Mouse (Mus musculus) liver, embryonic 14.5 days (tissue): Measurements from ENCODE around the gene Ube2k. TPM values are rescaled to one million over a fixed set of nuclear protein-coding genes. Genes with fewer than 3 reads are reported as not detected.

Source experiments
- ATAC-seq: fragments of 200-750 bp; cut with Nextera tagmentation; 2 replicates; pipeline ENCODE4 v1.8.0; 2017; ENCODE audit warnings: moderate number of reproducible peaks, mild to moderate bottlenecking, moderate library complexity; ENCODE audit not compliant: insufficient read depth
- DNase-seq, 3 experiments: peaks; one replicate each; pipeline ENCODE4 v3.0.0-alpha.2; 2012 to 2013; ENCODE audit warnings: low read depth in 3 of 3, low spot score in 3 of 3
- H3K27ac ChIP-seq: fragments of 300-500 bp; sonication (generic); 2 replicates; pipeline ENCODE4 v1.5.1; 2014; ENCODE audit warnings: moderate library complexity, mild to moderate bottlenecking, control low read depth, inconsistent platforms
- H3K27me3 ChIP-seq: fragments of 300-500 bp; sonication (generic); 2 replicates; pipeline ENCODE4 v1.6.1; 2014; ENCODE audit warnings: mild to moderate bottlenecking, low read length, moderate library complexity; ENCODE audit not compliant: control insufficient read depth, insufficient read depth
- H3K36me3 ChIP-seq: fragments of 300-500 bp; sonication (generic); replicated peaks from 2 replicates; pipeline ENCODE4 v1.6.1; 2014; ENCODE audit warnings: low read depth; ENCODE audit not compliant: control insufficient read depth, insufficient read depth
- H3K4me1 ChIP-seq, 2 experiments: fragments of 200-500 bp in 1 of 2; fragments of 300-500 bp in 1 of 2; sonication (generic) in 1 of 2; replicated peaks; 2 replicates each; pipeline ENCODE4 v1.6.1; 2012 to 2014; ENCODE audit warnings: antibody characterized with exemption in 1 of 2, inconsistent platforms in 1 of 2, low read length in 1 of 2; ENCODE audit not compliant: control insufficient read depth in 2 of 2, insufficient read depth in 2 of 2
- H3K4me2 ChIP-seq: fragments of 300-500 bp; sonication (generic); 2 replicates; pipeline ENCODE4 v1.6.1; 2014; ENCODE audit warnings: low read depth, mild to moderate bottlenecking, control low read depth, moderate library complexity
- H3K4me3 ChIP-seq, 2 experiments: fragments of 200-500 bp in 1 of 2; fragments of 300-500 bp in 1 of 2; sonication (generic) in 1 of 2; 2 replicates each; pipeline ENCODE4 v1.5.1; 2012 to 2014; ENCODE audit warnings: low read depth in 2 of 2, low read length in 2 of 2, mild to moderate bottlenecking in 2 of 2, control low read depth in 1 of 2, inconsistent platforms in 1 of 2, moderate library complexity in 1 of 2; ENCODE audit not compliant: insufficient read depth in 1 of 2
- H3K9ac ChIP-seq: fragments of 300-500 bp; sonication (generic); replicated peaks from 2 replicates; pipeline ENCODE4 v1.6.1; 2014; ENCODE audit warnings: mild to moderate bottlenecking, control low read depth, moderate library complexity
- H3K9me3 ChIP-seq: fragments of 300-500 bp; sonication (generic); 2 replicates; pipeline ENCODE4 v1.6.1; 2016; ENCODE audit warnings: low read length, mixed read lengths; ENCODE audit not compliant: control insufficient read depth
- CTCF ChIP-seq: IDR thresholded peaks from 2 replicates; pipeline ENCODE4 v1.5.1; 2016; ENCODE audit warnings: antibody characterized with exemption, low read depth, control low read depth
- EP300 ChIP-seq: IDR thresholded peaks from 2 replicates; pipeline ENCODE4 v1.6.1; 2016; ENCODE audit warnings: antibody characterized with exemption, low read depth
- WGBS: fragments of 180-500 bp; shearing (Covaris S2); extraction: QIAGEN DNeasy Blood & Tissue Kit; methylation state at CpG from one replicate; pipeline ENCODE4 v1.1.7; 2014; ENCODE audit not compliant: insufficient replicate concordance; 5-methylcytosine and 5-hydroxymethylcytosine counted together
- polyA plus RNA-seq, 2 experiments: library from polyadenylated mRNA; depleted of rRNA in 1 of 2; stranded (reverse) in 1 of 2; unstranded in 1 of 2; fragments of >200 nt; fragmentation: Nextera tagmentation in 1 of 2; extraction: Ambion mirVana in 1 of 2; gene quantifications; 2 replicates each; pipeline versions ENCODE4 v1.2.1 to v1.2.3; 2012 to 2014

Gene Ube2k
- polyA plus RNA-seq, 2 experiments: 60.5 to 64.7 TPM

DNA sequence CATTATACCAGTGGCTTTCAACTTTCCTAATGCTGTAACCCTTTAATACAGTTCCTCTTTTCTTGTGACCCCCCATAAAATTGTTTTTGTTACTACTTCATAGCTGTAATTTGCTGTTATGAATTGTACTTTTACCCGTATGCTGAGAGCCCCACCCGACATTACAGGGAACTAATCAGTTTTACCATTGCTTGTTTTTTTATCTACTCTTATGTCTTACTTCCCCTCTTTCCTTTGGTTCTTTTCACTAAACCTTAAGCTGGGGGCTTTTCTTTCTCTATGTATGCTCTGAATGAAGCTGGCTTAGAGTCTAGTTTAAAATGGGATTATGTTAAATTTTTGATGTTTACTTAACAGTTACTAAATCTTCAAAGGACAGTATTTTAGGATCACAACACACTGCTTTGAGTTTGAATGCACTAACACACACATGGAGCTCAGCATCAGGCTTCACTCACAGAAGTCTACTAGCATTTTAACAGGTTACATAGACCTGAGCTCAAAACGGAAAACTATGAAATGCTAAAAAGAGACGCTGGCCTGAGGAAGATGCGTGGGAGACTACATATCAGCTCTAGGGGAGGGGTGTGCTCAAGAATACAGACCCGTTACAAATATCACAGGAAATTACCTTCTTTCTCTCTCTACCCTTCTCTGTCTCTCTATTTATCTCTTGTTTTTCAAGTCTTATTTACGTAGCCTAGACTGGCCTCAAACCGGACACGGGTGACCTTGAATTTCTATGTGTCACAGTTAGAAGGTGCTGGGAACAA lies 76.3 kb downstream of the Ube2k start:
- Histone ChIP-seq H3K9me3 (no peaks in the 10 kb centered on the region), H3K4me1 (peaks cover 0 to 2% of the 10 kb centered on the region in 2 experiments; a peak in 1 of 4 replicates), H3K27me3 (no peaks in the 10 kb centered on the region), H3K4me3 (no peak overlapping the region), H3K36me3 (peaks cover 51% of the 10 kb centered on the region), H3K9ac (no peak overlapping the region), H3K4me2 (no peak overlapping the region), H3K27ac (no peak overlapping the region)
- WGBS: 47% methylated on average over 9 of the region's 9 CpGs
- no peak for DNase-seq
- TF ChIP-seq EP300 (no peak), CTCF (no peak)
- ATAC-seq: no peak

DNA sequence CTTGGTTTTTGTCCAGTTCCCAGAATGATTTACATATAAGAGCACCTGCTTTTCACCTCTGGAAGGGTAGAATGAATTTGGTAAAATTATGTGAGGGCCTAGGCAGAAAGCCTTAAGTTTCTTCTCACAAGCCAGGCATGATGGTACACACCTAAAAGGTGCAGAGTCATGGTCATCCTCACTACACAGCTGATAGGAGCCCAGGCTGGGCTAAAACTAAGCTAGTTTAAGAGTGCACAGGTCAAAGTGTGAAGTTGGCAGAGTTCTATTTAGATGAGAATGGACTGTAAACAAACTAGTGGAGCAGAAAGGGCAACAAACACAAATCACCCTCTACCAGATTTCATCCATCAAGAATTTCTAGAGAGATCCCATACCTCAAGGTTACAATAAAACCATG lies 87.3 kb downstream of the Ube2k start:
- H3K4me1 ChIP-seq: peaks cover 0 to 2% of the 10 kb centered on the region in 2 experiments; a peak in 1 of 4 replicates
- H3K27me3 ChIP-seq: no peaks in the 10 kb centered on the region
- ATAC-seq: no peak
- peaks cover 49% of the 10 kb centered on the region for H3K36me3 ChIP-seq
- H3K4me3 ChIP-seq: no peak overlapping the region
- no peak overlapping the region for H3K4me2 ChIP-seq
- peak in 1 of 3 experiments; percentile 19 for DNase-seq
- TF ChIP-seq EP300 (no peak), CTCF (no peak)
- no peaks in the 10 kb centered on the region for H3K9me3 ChIP-seq
- H3K9ac ChIP-seq: no peak overlapping the region
- no peak overlapping the region for H3K27ac ChIP-seq

DNA sequence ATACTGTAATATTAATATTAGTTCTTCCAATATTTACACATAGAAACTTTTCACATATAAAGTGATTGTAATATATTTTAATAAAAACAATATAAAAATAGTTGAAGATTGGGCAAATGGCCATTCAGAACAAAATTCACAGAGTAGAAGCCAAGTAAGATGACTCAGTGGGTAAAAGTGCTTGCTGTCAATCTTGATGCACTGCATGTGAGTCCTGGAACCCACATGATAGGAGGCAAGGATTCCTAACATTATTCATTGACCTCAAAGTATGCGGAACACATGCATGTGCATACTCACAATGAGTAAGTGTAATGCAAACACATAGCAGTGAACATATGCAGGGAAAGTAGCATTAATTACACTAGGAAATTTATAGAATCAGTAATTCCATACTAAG lies 101.9 kb downstream of the Ube2k start:
- no peak for TF ChIP-seq EP300
- TF ChIP-seq CTCF: no peak
- Histone ChIP-seq H3K4me2 (no peak overlapping the region), H3K27ac (no peak overlapping the region), H3K4me1 (no peaks in the 10 kb centered on the region), H3K36me3 (peaks cover 52% of the 10 kb centered on the region), H3K9ac (no peak overlapping the region), H3K9me3 (no peaks in the 10 kb centered on the region), H3K4me3 (no peak overlapping the region), H3K27me3 (no peaks in the 10 kb centered on the region)
- no peak for DNase-seq
- no peak for ATAC-seq
- 94% methylated on average over 1 of the region's 1 CpGs for WGBS

Other genes starting within 250 kb of the Ube2k start
- gene Rfc1, start 201.6 kb upstream of the Ube2k start, polyA plus RNA-seq (2012; rRNA removed): 15.5 and 19.0 TPM in 2 replicates
- 36.4 and 40.4 TPM in 2 replicates for gene Rfc1, start 201.6 kb upstream of the Ube2k start, polyA plus RNA-seq (2014; fragmentation: Nextera tagmentation; extraction: Ambion mirVana)
- 3.9 and 4.6 TPM in 2 replicates for gene Klb, start 188.9 kb upstream of the Ube2k start, polyA plus RNA-seq (2012; rRNA removed)
- gene Klb, start 188.9 kb upstream of the Ube2k start, polyA plus RNA-seq (2014; fragmentation: Nextera tagmentation; extraction: Ambion mirVana): 8.0 TPM in 2 replicates
- gene Rpl9, start 145.8 kb upstream of the Ube2k start, polyA plus RNA-seq (2012; rRNA removed): 528 and 683 TPM in 2 replicates
- gene Rpl9, start 145.8 kb upstream of the Ube2k start, polyA plus RNA-seq (2014; fragmentation: Nextera tagmentation; extraction: Ambion mirVana): 725 and 737 TPM in 2 replicates
- gene Lias, start 145.7 kb upstream of the Ube2k start, polyA plus RNA-seq (2012; rRNA removed): 11.5 and 20.3 TPM in 2 replicates
- gene Lias, start 145.7 kb upstream of the Ube2k start, polyA plus RNA-seq (2014; fragmentation: Nextera tagmentation; extraction: Ambion mirVana): 36.5 and 37.9 TPM in 2 replicates
- gene Ugdh, start 101.3 kb upstream of the Ube2k start, polyA plus RNA-seq (2012; rRNA removed): 4.2 and 6.7 TPM in 2 replicates
- 13.2 and 14.1 TPM in 2 replicates for gene Ugdh, start 101.3 kb upstream of the Ube2k start, polyA plus RNA-seq (2014; fragmentation: Nextera tagmentation; extraction: Ambion mirVana)
- not detected in 2 replicates for gene Gm43552, start 44.4 kb upstream of the Ube2k start, polyA plus RNA-seq (2012; rRNA removed)
- not detected in 2 replicates for gene Gm43552, start 44.4 kb upstream of the Ube2k start, polyA plus RNA-seq (2014; fragmentation: Nextera tagmentation; extraction: Ambion mirVana)
- gene Smim14, start within 50 bp of the Ube2k start, polyA plus RNA-seq (2012; rRNA removed): 15.4 and 15.8 TPM in 2 replicates
- gene Smim14, start within 50 bp of the Ube2k start, polyA plus RNA-seq (2014; fragmentation: Nextera tagmentation; extraction: Ambion mirVana): 39.9 and 45.2 TPM in 2 replicates
- 24.4 and 31.4 TPM in 2 replicates for gene Pds5a, start 161.0 kb downstream of the Ube2k start, polyA plus RNA-seq (2012; rRNA removed)
- gene Pds5a, start 161.0 kb downstream of the Ube2k start, polyA plus RNA-seq (2014; fragmentation: Nextera tagmentation; extraction: Ambion mirVana): 24.9 and 27.3 TPM in 2 replicates
- gene N4bp2, start 226.3 kb downstream of the Ube2k start, polyA plus RNA-seq (2012; rRNA removed): 4.2 and 6.5 TPM in 2 replicates
- gene N4bp2, start 226.3 kb downstream of the Ube2k start, polyA plus RNA-seq (2014; fragmentation: Nextera tagmentation; extraction: Ambion mirVana): 12.2 and 12.4 TPM in 2 replicates